ENCODE assay signal across 19 mouse cellular contexts in the genomic region with DNA sequence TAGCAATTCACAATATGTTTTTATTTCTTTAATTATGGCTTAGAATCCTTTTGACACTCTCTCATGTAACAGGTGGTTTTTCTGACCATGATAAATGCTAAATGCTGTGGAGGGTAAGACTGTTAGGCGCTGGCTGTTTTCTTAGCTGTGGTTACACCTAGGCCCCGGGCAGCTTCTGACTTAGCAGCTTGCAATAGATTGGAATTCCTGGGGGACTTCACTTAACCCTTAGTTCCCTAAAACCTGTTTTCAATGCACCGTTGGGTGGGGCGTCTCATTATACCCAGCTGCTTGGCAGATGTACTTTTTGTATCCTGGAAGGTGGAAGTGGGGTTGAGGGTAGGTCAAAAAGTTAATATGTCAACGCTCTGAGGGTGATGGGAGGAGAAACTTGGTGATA.
"Had no signal": no experiment of that assay in that cellular context is flagged by ENCODE, and none has a peak within 500 bp of the region (broad histone marks: within the 10 kb centered on the region; RNA-seq: fewer than 3 reads in every experiment).

No protein-coding gene starts in this region.

- DNase-seq: kidney, adult 18-20 months; kidney, adult 9 months; kidney, postnatal 14 days; layer of hippocampus, postnatal 36 days; liver, postnatal 0 days; lung, embryonic 14.5 days; retina, postnatal 1 day; thymus, adult 18-20 months; thymus, postnatal 36 days had no signal

- H3K4me2 ChIP-seq: limb, embryonic 15.5 days; liver, embryonic 11.5 days; lung, embryonic 14.5 days; midbrain, embryonic 12.5 days; midbrain, embryonic 15.5 days; neural tube, embryonic 13.5 days had no signal

- ATAC-seq: liver, postnatal 0 days; lung, postnatal 0 days; midbrain, embryonic 15.5 days had no signal

- H3K9ac ChIP-seq: limb, embryonic 15.5 days; liver, embryonic 14.5 days; liver, postnatal 0 days; lung, embryonic 14.5 days; midbrain, embryonic 12.5 days; midbrain, embryonic 15.5 days; neural tube, embryonic 13.5 days had no signal

- H3K27me3 ChIP-seq: midbrain, embryonic 12.5 days; midbrain, embryonic 15.5 days; neural tube, embryonic 13.5 days had no signal

- H3K4me3 ChIP-seq: layer of hippocampus, adult 2 months; left cerebral cortex, adult 2 months; limb, embryonic 15.5 days; midbrain, embryonic 12.5 days; midbrain, embryonic 15.5 days; neural tube, embryonic 13.5 days had no signal

- H3K36me3 ChIP-seq: limb, embryonic 15.5 days; midbrain, embryonic 12.5 days; midbrain, embryonic 15.5 days; neural tube, embryonic 13.5 days had no signal

- H3K9me3 ChIP-seq: limb, embryonic 15.5 days; midbrain, embryonic 12.5 days; midbrain, embryonic 15.5 days; neural tube, embryonic 13.5 days had no signal

- H3K27ac ChIP-seq: layer of hippocampus, adult 2 months; left cerebral cortex, adult 2 months; limb, embryonic 15.5 days; liver, embryonic 14.5 days; macrophage; midbrain, embryonic 12.5 days; midbrain, embryonic 15.5 days; neural tube, embryonic 13.5 days had no signal
